In the genomic region with DNA sequence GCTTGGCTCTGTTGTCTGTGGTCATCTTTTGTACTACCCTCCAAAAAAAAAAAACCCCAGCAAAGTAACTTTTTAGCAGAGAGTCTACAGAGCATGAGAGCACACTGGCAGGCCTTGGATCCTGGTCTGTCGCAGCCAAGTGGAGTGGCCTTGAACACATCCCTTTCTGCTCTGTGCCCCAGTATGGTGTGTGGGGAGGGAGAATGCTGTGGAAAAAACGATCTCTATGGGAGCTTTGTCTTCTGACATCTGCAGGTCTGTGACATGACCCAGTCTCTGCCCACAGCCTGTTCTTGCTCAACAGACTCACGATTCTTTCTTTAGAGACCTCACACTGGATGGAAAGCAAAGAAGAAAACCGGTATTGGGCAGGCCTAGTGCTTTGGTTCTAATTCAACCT, we compare ENCODE assay signal across 8 mouse cellular contexts. TPM values are rescaled to one million over a fixed set of nuclear protein-coding genes. Genes with fewer than 3 reads are reported as not detected.
A peak's percentile ranks its signal among the peaks of the same experiment; 100 is the strongest.
DNase-seq lines count a peak whose midpoint lies in the region; ATAC-seq and TF ChIP-seq lines count a peak whose summit lies in the region.

No protein-coding gene starts in this region.

- no peak for TF ChIP-seq CTCF in kidney, postnatal 0 days (IDR thresholded peaks at IDR 0.05; ENCODE audit: low read depth)
- TF ChIP-seq CTCF in midbrain, postnatal 0 days (IDR thresholded peaks at IDR 0.05), result no peak

- 60% methylated on average over 4 of the region's 4 CpGs for WGBS in kidney, postnatal 0 days
- WGBS in embryonic facial prominence, embryonic 11.5 days, result 67% methylated on average over 4 of the region's 4 CpGs
- 57% methylated on average over 4 of the region's 4 CpGs for WGBS in hindbrain, embryonic 15.5 days
- WGBS in midbrain, postnatal 0 days, result 66% methylated on average over 4 of the region's 4 CpGs

- ATAC-seq in kidney, postnatal 0 days (replicated peaks; ENCODE audit: low FRiP score, low read depth), result no peak
- ATAC-seq in embryonic facial prominence, embryonic 11.5 days (replicated peaks; ENCODE audit: insufficient number of reproducible peaks, low FRiP score, low TSS enrichment, low read depth), result no peak
- no peak for ATAC-seq in hindbrain, embryonic 15.5 days (ENCODE audit: low FRiP score, low read depth)
- ATAC-seq in midbrain, postnatal 0 days (ENCODE audit: low FRiP score), result no peak

- H3K9me3 ChIP-seq in kidney, postnatal 0 days (replicated peaks; ENCODE audit: low read length), result no peaks in the 10 kb centered on the region
- no peaks in the 10 kb centered on the region for H3K9me3 ChIP-seq in embryonic facial prominence, embryonic 11.5 days (replicated peaks; ENCODE audit: control insufficient read depth, low read length)
- H3K9me3 ChIP-seq in hindbrain, embryonic 15.5 days, result no peaks in the 10 kb centered on the region
- no peaks in the 10 kb centered on the region for H3K9me3 ChIP-seq in midbrain, postnatal 0 days (ENCODE audit: low read length)

- peaks cover 9% of the 10 kb centered on the region; the same call in 1 of the 2 replicates for H3K4me1 ChIP-seq in kidney, postnatal 0 days (replicated peaks; ENCODE audit: insufficient read depth, low read length)
- no peaks in the 10 kb centered on the region for H3K4me1 ChIP-seq in embryonic facial prominence, embryonic 11.5 days (ENCODE audit: control insufficient read depth, insufficient read depth, low read length)
- peaks cover 36% of the 10 kb centered on the region for H3K4me1 ChIP-seq in hindbrain, embryonic 15.5 days (replicated peaks)
- H3K4me1 ChIP-seq in midbrain, postnatal 0 days (ENCODE audit: insufficient read depth, low read length), result peaks cover 5% of the 10 kb centered on the region; the same call in 1 of the 2 replicates

- H3K4me3 ChIP-seq in kidney, postnatal 0 days (replicated peaks; ENCODE audit: low read depth, low read length), result no peak overlapping the region
- no peak overlapping the region for H3K4me3 ChIP-seq in embryonic facial prominence, embryonic 11.5 days (ENCODE audit: low read depth, low read length)
- peak overlapping the region; percentile 69 for H3K4me3 ChIP-seq in hindbrain, embryonic 15.5 days
- H3K4me3 ChIP-seq in midbrain, postnatal 0 days (ENCODE audit: low read depth, low read length), result peak overlapping the region; percentile 59

- peak overlapping the region; percentile 93 for H3K27ac ChIP-seq in kidney, postnatal 0 days
- H3K27ac ChIP-seq in embryonic facial prominence, embryonic 11.5 days (replicated peaks; ENCODE audit: low read depth, low read length), result no peak overlapping the region
- H3K27ac ChIP-seq in hindbrain, embryonic 15.5 days (replicated peaks), result peak overlapping the region; percentile 88
- H3K27ac ChIP-seq in midbrain, postnatal 0 days (ENCODE audit: low read depth, low read length), result peak overlapping the region; percentile 81; the same call in 1 of the 2 replicates

- H3K4me2 ChIP-seq in kidney, postnatal 0 days (ENCODE audit: low read length), result peak overlapping the region; percentile 76
- H3K4me2 ChIP-seq in embryonic facial prominence, embryonic 11.5 days (ENCODE audit: low read depth, low read length), result peak overlapping the region; percentile 85
- H3K4me2 ChIP-seq in hindbrain, embryonic 15.5 days, result peak overlapping the region; percentile 88
- H3K4me2 ChIP-seq in midbrain, postnatal 0 days (ENCODE audit: low read depth, low read length, poor library complexity, severe bottlenecking), result peak overlapping the region; percentile 91

- no peak for DNase-seq in kidney, postnatal 0 days (ENCODE audit: low spot score)
- DNase-seq in kidney, postnatal 10 days, result no peak
- no peak for DNase-seq in embryonic facial prominence, embryonic 11.5 days (ENCODE audit: low spot score)
- DNase-seq in midbrain, postnatal 0 days (ENCODE audit: low spot score), result no peak
- DNase-seq in right cerebral cortex, postnatal 4 days, result no peak
- no peak for DNase-seq in yolk sac, embryonic 10.5 days (ENCODE audit: low spot score)
- no peak for DNase-seq in urinary bladder, postnatal 14 days (ENCODE audit: low spot score)

- no peaks in the 10 kb centered on the region for H3K27me3 ChIP-seq in kidney, postnatal 0 days (ENCODE audit: insufficient read depth, low read length)
- H3K27me3 ChIP-seq in embryonic facial prominence, embryonic 11.5 days (ENCODE audit: control insufficient read depth, insufficient read depth, low read length), result no peaks in the 10 kb centered on the region
- no peaks in the 10 kb centered on the region for H3K27me3 ChIP-seq in hindbrain, embryonic 15.5 days
- H3K27me3 ChIP-seq in midbrain, postnatal 0 days (ENCODE audit: insufficient read depth, low read length), result no peaks in the 10 kb centered on the region

- H3K9ac ChIP-seq in kidney, postnatal 0 days (ENCODE audit: low read depth, low read length), result no peak overlapping the region
- H3K9ac ChIP-seq in embryonic facial prominence, embryonic 11.5 days (replicated peaks; ENCODE audit: low read length), result 0 out of 2 replicates have a peak overlapping the region, but pooled peaks have one; percentile 1
- 0 out of 2 replicates have a peak overlapping the region, but pooled peaks have one; percentile 5 for H3K9ac ChIP-seq in hindbrain, embryonic 15.5 days
- no peak overlapping the region for H3K9ac ChIP-seq in midbrain, postnatal 0 days (replicated peaks; ENCODE audit: low read length, poor library complexity, severe bottlenecking)

- peaks cover 35% of the 10 kb centered on the region for H3K36me3 ChIP-seq in kidney, postnatal 0 days (ENCODE audit: insufficient read depth, low read length)
- no peaks in the 10 kb centered on the region; the same call in 1 of the 2 replicates for H3K36me3 ChIP-seq in embryonic facial prominence, embryonic 11.5 days (replicated peaks; ENCODE audit: control insufficient read depth, insufficient read depth, low read depth, low read length)
- H3K36me3 ChIP-seq in hindbrain, embryonic 15.5 days, result peaks cover 25% of the 10 kb centered on the region
- peaks cover 25% of the 10 kb centered on the region for H3K36me3 ChIP-seq in midbrain, postnatal 0 days (ENCODE audit: insufficient read depth, low read length)

RNA-seq across cellular contexts. Expression of a gene that starts 1.6 kb away (rescaled TPM):
- polyA plus RNA-seq in kidney, postnatal 0 days (2015; fragmentation: Nextera tagmentation; extraction: Ambion mirVana), result 63.0 and 66.1 TPM in 2 replicates
- 37.1 and 44.9 TPM in 2 replicates for polyA plus RNA-seq in embryonic facial prominence, embryonic 11.5 days (2014; fragmentation: Nextera tagmentation; extraction: Ambion mirVana)
- 107 and 115 TPM in 2 replicates for polyA plus RNA-seq in hindbrain, embryonic 15.5 days (2015; fragmentation: Nextera tagmentation; extraction: Ambion mirVana)
- 121 and 145 TPM in 2 replicates for total RNA-seq in midbrain, postnatal 0 days (2014; rRNA removed)
- 120 and 125 TPM in 2 replicates for polyA plus RNA-seq in midbrain, postnatal 0 days (2015; fragmentation: Nextera tagmentation; extraction: Ambion mirVana)

RNA-seq across cellular contexts. Expression of a gene that starts 5.2 kb away (rescaled TPM):
- 3.7 and 6.4 TPM in 2 replicates for polyA plus RNA-seq in kidney, postnatal 0 days (2015; fragmentation: Nextera tagmentation; extraction: Ambion mirVana)
- polyA plus RNA-seq in embryonic facial prominence, embryonic 11.5 days (2014; fragmentation: Nextera tagmentation; extraction: Ambion mirVana), result 0.60 and 1.3 TPM in 2 replicates
- polyA plus RNA-seq in hindbrain, embryonic 15.5 days (2015; fragmentation: Nextera tagmentation; extraction: Ambion mirVana), result 1.5 TPM in 2 replicates
- 0.66 TPM in 1 of 2 replicates, not detected in the other for total RNA-seq in midbrain, postnatal 0 days (2014; rRNA removed)
- polyA plus RNA-seq in midbrain, postnatal 0 days (2015; fragmentation: Nextera tagmentation; extraction: Ambion mirVana), result 1.3 TPM in 2 replicates

RNA-seq across cellular contexts. Expression of a gene that starts 15.8 kb away (rescaled TPM):
- polyA plus RNA-seq in kidney, postnatal 0 days (2015; fragmentation: Nextera tagmentation; extraction: Ambion mirVana), result 158 and 188 TPM in 2 replicates
- 89.1 and 109 TPM in 2 replicates for polyA plus RNA-seq in embryonic facial prominence, embryonic 11.5 days (2014; fragmentation: Nextera tagmentation; extraction: Ambion mirVana)
- 191 and 203 TPM in 2 replicates for polyA plus RNA-seq in hindbrain, embryonic 15.5 days (2015; fragmentation: Nextera tagmentation; extraction: Ambion mirVana)
- total RNA-seq in midbrain, postnatal 0 days (2014; rRNA removed), result 196 and 209 TPM in 2 replicates
- polyA plus RNA-seq in midbrain, postnatal 0 days (2015; fragmentation: Nextera tagmentation; extraction: Ambion mirVana), result 219 and 235 TPM in 2 replicates

RNA-seq across cellular contexts. Expression of a gene that starts 20.3 kb away (rescaled TPM):
- 0.21 and 0.26 TPM in 2 replicates for polyA plus RNA-seq in kidney, postnatal 0 days (2015; fragmentation: Nextera tagmentation; extraction: Ambion mirVana)
- 0.18 and 0.27 TPM in 2 replicates for polyA plus RNA-seq in embryonic facial prominence, embryonic 11.5 days (2014; fragmentation: Nextera tagmentation; extraction: Ambion mirVana)
- 0.62 and 0.75 TPM in 2 replicates for polyA plus RNA-seq in hindbrain, embryonic 15.5 days (2015; fragmentation: Nextera tagmentation; extraction: Ambion mirVana)
- total RNA-seq in midbrain, postnatal 0 days (2014; rRNA removed), result 0.16 and 1.1 TPM in 2 replicates
- polyA plus RNA-seq in midbrain, postnatal 0 days (2015; fragmentation: Nextera tagmentation; extraction: Ambion mirVana), result 0.21 and 0.38 TPM in 2 replicates

RNA-seq across cellular contexts. Expression of a gene that starts 31.3 kb away (rescaled TPM):
- polyA plus RNA-seq in kidney, postnatal 0 days (2015; fragmentation: Nextera tagmentation; extraction: Ambion mirVana), result 189 and 192 TPM in 2 replicates
- 374 and 401 TPM in 2 replicates for polyA plus RNA-seq in embryonic facial prominence, embryonic 11.5 days (2014; fragmentation: Nextera tagmentation; extraction: Ambion mirVana)
- polyA plus RNA-seq in hindbrain, embryonic 15.5 days (2015; fragmentation: Nextera tagmentation; extraction: Ambion mirVana), result 174 and 176 TPM in 2 replicates
- total RNA-seq in midbrain, postnatal 0 days (2014; rRNA removed), result 107 and 137 TPM in 2 replicates
- polyA plus RNA-seq in midbrain, postnatal 0 days (2015; fragmentation: Nextera tagmentation; extraction: Ambion mirVana), result 127 and 135 TPM in 2 replicates

Comparison
In these comparisons a context has a peak if more than half of its experiments do, and no peak if none do; other contexts are left out.
1. H3K4me3 ChIP-seq: peak in hindbrain, embryonic 15.5 days (single experiment) and midbrain, postnatal 0 days (single experiment); none in kidney, postnatal 0 days (single experiment) and embryonic facial prominence, embryonic 11.5 days (single experiment).
2. H3K9ac ChIP-seq: peak in embryonic facial prominence, embryonic 11.5 days (single experiment) and hindbrain, embryonic 15.5 days (single experiment); none in kidney, postnatal 0 days (single experiment) and midbrain, postnatal 0 days (single experiment).
3. Peak in every context shown above with its lines, with median percentiles within 50 percentile points of each other: H3K4me2 ChIP-seq.